Mouse (Mus musculus): ENCODE data around the gene Mtx1.

- TF ChIP-seq POLR2A (IDR thresholded peaks at IDR 0.05; ENCODE audit: borderline replicate concordance, control insufficient read depth, low read depth, low read length) (no peak), CTCF (IDR thresholded peaks at IDR 0.05; ENCODE audit: control insufficient read depth, insufficient read depth, low read length) (no peak)
These were observed 44.3 kb downstream of the Mtx1 start for GRCm38 (mm10) chr3:89182531-89183057.
